Mouse (Mus musculus) megakaryocyte, embryonic 14.5 days (primary cell): ENCODE measurements around the gene L3mbtl3.

Experiments used
- FLI1 ChIP-seq: IDR thresholded peaks from 2 replicates; pipeline ENCODE4 v1.6.1; 2012; ENCODE audit warnings: low read length, inconsistent platforms, mixed read lengths
- GATA1 ChIP-seq: IDR thresholded peaks from 3 replicates; pipeline ENCODE4 v1.6.1; 2012; ENCODE audit warnings: mixed read lengths, low read length, inconsistent platforms, borderline replicate concordance

GRCm38 (mm10) chr10:26244466-26244865 lies 131.3 kb downstream of the L3mbtl3 start:
- TF ChIP-seq GATA1 (no peak), FLI1 (no peak)
